Mouse (Mus musculus) CH12.LX (cell line): ENCODE measurements around the gene Dixdc1. TPM values are rescaled to one million over a fixed set of nuclear protein-coding genes. Genes with fewer than 3 reads are reported as not detected.

Experiments
- DNase-seq: peaks from one replicate; pipeline ENCODE4 v3.0.0-alpha.2; 2013; ENCODE audit errors: extremely low read depth
- H3K27ac ChIP-seq: 2 replicates; pipeline ENCODE4 v1.5.1; 2012; ENCODE audit warnings: low read depth, mild to moderate bottlenecking, control low read depth, moderate library complexity; ENCODE audit not compliant: insufficient read depth
- H3K27me3 ChIP-seq: replicated peaks from 2 replicates; pipeline ENCODE3; 2012; ENCODE audit warnings: inconsistent platforms
- H3K36me3 ChIP-seq, 2 experiments: replicated peaks in 1 of 2; 2 replicates each; pipeline versions ENCODE3 to v1.6.1; 2012; ENCODE audit warnings: inconsistent platforms in 1 of 2, low read length in 1 of 2, mild to moderate bottlenecking in 1 of 2, mixed read lengths in 1 of 2, moderate library complexity in 1 of 2; ENCODE audit not compliant: control insufficient read depth in 1 of 2, insufficient read depth in 1 of 2
- H3K4me1 ChIP-seq, 2 experiments: 2 replicates each; pipeline ENCODE4 v1.6.1; 2012; ENCODE audit warnings: inconsistent platforms in 1 of 2, moderate library complexity in 1 of 2; ENCODE audit not compliant: insufficient read depth in 2 of 2, control insufficient read depth in 1 of 2
- H3K4me2 ChIP-seq: 2 replicates; pipeline ENCODE4 v1.6.1; 2012; ENCODE audit warnings: low read depth, mild to moderate bottlenecking, control low read depth; ENCODE audit not compliant: poor library complexity, insufficient read depth, severe bottlenecking
- H3K4me3 ChIP-seq, 3 experiments: fragments of 150-350 bp in 1 of 3; sonication (generic) in 1 of 3; replicated peaks in 1 of 3; 2 replicates each; pipeline versions ENCODE3 to v1.5.1; 2011 to 2012; ENCODE audit warnings: low read depth in 2 of 3, low read length in 2 of 3, mild to moderate bottlenecking in 2 of 3, moderate library complexity in 2 of 3, control low read depth in 1 of 3, improper control_type of control experiment in 1 of 3, inconsistent platforms in 1 of 3, mixed read lengths in 1 of 3; ENCODE audit not compliant: poor library complexity in 1 of 3
- H3K79me2 ChIP-seq: replicated peaks from 2 replicates; pipeline ENCODE4 v1.6.1; 2012; ENCODE audit warnings: mild to moderate bottlenecking, moderate library complexity; ENCODE audit not compliant: control insufficient read depth, poor library complexity, insufficient read depth, severe bottlenecking; ENCODE audit errors: extremely low read depth
- H3K9ac ChIP-seq: 2 replicates; pipeline ENCODE4 v1.6.1; 2012; ENCODE audit warnings: low read depth, mild to moderate bottlenecking, control low read depth, moderate library complexity; ENCODE audit not compliant: insufficient read depth
- H3K9me3 ChIP-seq: replicated peaks from 2 replicates; pipeline ENCODE3; 2012; ENCODE audit warnings: low read length, inconsistent platforms, mixed read lengths
- BHLHE40 ChIP-seq: IDR thresholded peaks from 2 replicates; pipeline ENCODE4 v1.6.1; 2011; ENCODE audit warnings: mild to moderate bottlenecking, low read depth, low read length, improper control_type of control experiment
- CHD1 ChIP-seq: IDR thresholded peaks from 2 replicates; pipeline ENCODE4 v1.6.1; 2012; ENCODE audit warnings: low read depth, low read length, improper control_type of control experiment, inconsistent platforms
- CTCF ChIP-seq, 2 experiments: IDR thresholded peaks in 1 of 2; conservative IDR thresholded peaks in 1 of 2; 2 replicates each; pipeline ENCODE4 v1.5.1; 2011 to 2012; ENCODE audit warnings: low read depth in 2 of 2, low read length in 2 of 2, improper control_type of control experiment in 1 of 2, inconsistent platforms in 1 of 2, mild to moderate bottlenecking in 1 of 2, moderate library complexity in 1 of 2
- HCFC1 ChIP-seq: IDR thresholded peaks from 2 replicates; pipeline ENCODE4 v1.6.1; 2012; ENCODE audit warnings: low read depth, mild to moderate bottlenecking, inconsistent platforms, low read length, improper control_type of control experiment
- IRF4 ChIP-seq: IDR thresholded peaks from 2 replicates; pipeline ENCODE4 v1.6.1; 2014; ENCODE audit warnings: low read depth, mild to moderate bottlenecking, inconsistent platforms, low read length, improper control_type of control experiment
- JUND ChIP-seq: conservative IDR thresholded peaks from 2 replicates; pipeline ENCODE4 v1.6.1; 2011; ENCODE audit warnings: low read depth, low read length, improper control_type of control experiment
- MAX ChIP-seq: IDR thresholded peaks from 2 replicates; pipeline ENCODE4 v1.6.1; 2011; ENCODE audit warnings: low read length, improper control_type of control experiment
- MXI1 ChIP-seq: IDR thresholded peaks from 2 replicates; pipeline ENCODE4 v1.6.1; 2011; ENCODE audit warnings: mild to moderate bottlenecking, low read depth, low read length, improper control_type of control experiment
- MYC ChIP-seq: IDR thresholded peaks from 2 replicates; pipeline ENCODE4 v1.6.1; 2011; ENCODE audit warnings: low read depth, mild to moderate bottlenecking, improper control_type of control experiment, low read length
- RAD21 ChIP-seq: IDR thresholded peaks from 2 replicates; pipeline ENCODE4 v1.6.1; 2011; ENCODE audit warnings: low read depth, mild to moderate bottlenecking, low read length, improper control_type of control experiment, moderate library complexity
- RCOR1 ChIP-seq: conservative IDR thresholded peaks from 2 replicates; pipeline ENCODE4 v1.6.1; 2012; ENCODE audit warnings: low read depth, mild to moderate bottlenecking, inconsistent platforms, low read length, improper control_type of control experiment
- SIN3A ChIP-seq: IDR thresholded peaks from 2 replicates; pipeline ENCODE4 v1.6.1; 2012; ENCODE audit warnings: low read length, improper control_type of control experiment, inconsistent platforms
- SMC3 ChIP-seq: IDR thresholded peaks from 2 replicates; pipeline ENCODE4 v1.6.1; 2011; ENCODE audit warnings: low read depth, low read length, improper control_type of control experiment
- TCF12 ChIP-seq: IDR thresholded peaks from 2 replicates; pipeline ENCODE4 v1.6.1; 2014; ENCODE audit warnings: low read depth, mild to moderate bottlenecking, inconsistent platforms, low read length, improper control_type of control experiment
- UBTF ChIP-seq: IDR thresholded peaks from 2 replicates; pipeline ENCODE4 v1.6.1; 2012; ENCODE audit warnings: low read depth, mild to moderate bottlenecking, inconsistent platforms, low read length, improper control_type of control experiment, moderate library complexity
- USF1 ChIP-seq: IDR thresholded peaks from 2 replicates; pipeline ENCODE4 v1.6.1; 2014; ENCODE audit warnings: low read depth, mild to moderate bottlenecking, inconsistent platforms, low read length, improper control_type of control experiment
- ZC3H11A ChIP-seq: IDR thresholded peaks from 2 replicates; pipeline ENCODE4 v1.6.1; 2012; ENCODE audit warnings: low read depth, mild to moderate bottlenecking, inconsistent platforms, low read length, improper control_type of control experiment
- ZMIZ1 ChIP-seq: IDR thresholded peaks from 2 replicates; pipeline ENCODE4 v1.6.1; 2012; ENCODE audit warnings: low read depth, mild to moderate bottlenecking, inconsistent platforms, low read length, improper control_type of control experiment
- ZNF384 ChIP-seq: IDR thresholded peaks from 2 replicates; pipeline ENCODE4 v1.6.1; 2012; ENCODE audit warnings: low read depth, low read length, improper control_type of control experiment, inconsistent platforms
- dilution Hi-C: fragments of 300-500 bp; cut with MboI; formaldehyde crosslinking; loops from 2 replicates; pipeline ENCODE4 v1.14.3; 2020; ENCODE audit warnings: low sequenced_read_pairs; ENCODE audit not compliant: extremely low pct_unique_long_range_greater_than_20kb, extremely low pct_ligation_motif_present
- in situ Hi-C: fragments of 300-500 bp; cut with MboI; formaldehyde crosslinking; loops from 3 replicates; pipeline ENCODE4 v1.14.3; 2019; ENCODE audit warnings: low sequenced_read_pairs, low pct_ligation_motif_present, low pct_unique_long_range_greater_than_20kb, mixed read lengths
- polyA plus RNA-seq: library from polyadenylated mRNA; unstranded; fragments of >175 nt; gene quantifications from 2 replicates; pipeline ENCODE4 v1.2.1, GENCODE M21; 2012; ENCODE audit warnings: low read depth; ENCODE audit not compliant: insufficient read length
- total RNA-seq, 2 experiments: library from RNA; depleted of rRNA; stranded (reverse); fragments of 300-350 nt in 1 of 2; fragments of >200 nt in 1 of 2; gene quantifications; 2 replicates each; pipeline ENCODE4 v1.2.3; 2012 to 2014

Gene Dixdc1
- total and polyA plus RNA-seq, 3 experiments: 0.13 to 0.23 (median 0.21) TPM

DNA sequence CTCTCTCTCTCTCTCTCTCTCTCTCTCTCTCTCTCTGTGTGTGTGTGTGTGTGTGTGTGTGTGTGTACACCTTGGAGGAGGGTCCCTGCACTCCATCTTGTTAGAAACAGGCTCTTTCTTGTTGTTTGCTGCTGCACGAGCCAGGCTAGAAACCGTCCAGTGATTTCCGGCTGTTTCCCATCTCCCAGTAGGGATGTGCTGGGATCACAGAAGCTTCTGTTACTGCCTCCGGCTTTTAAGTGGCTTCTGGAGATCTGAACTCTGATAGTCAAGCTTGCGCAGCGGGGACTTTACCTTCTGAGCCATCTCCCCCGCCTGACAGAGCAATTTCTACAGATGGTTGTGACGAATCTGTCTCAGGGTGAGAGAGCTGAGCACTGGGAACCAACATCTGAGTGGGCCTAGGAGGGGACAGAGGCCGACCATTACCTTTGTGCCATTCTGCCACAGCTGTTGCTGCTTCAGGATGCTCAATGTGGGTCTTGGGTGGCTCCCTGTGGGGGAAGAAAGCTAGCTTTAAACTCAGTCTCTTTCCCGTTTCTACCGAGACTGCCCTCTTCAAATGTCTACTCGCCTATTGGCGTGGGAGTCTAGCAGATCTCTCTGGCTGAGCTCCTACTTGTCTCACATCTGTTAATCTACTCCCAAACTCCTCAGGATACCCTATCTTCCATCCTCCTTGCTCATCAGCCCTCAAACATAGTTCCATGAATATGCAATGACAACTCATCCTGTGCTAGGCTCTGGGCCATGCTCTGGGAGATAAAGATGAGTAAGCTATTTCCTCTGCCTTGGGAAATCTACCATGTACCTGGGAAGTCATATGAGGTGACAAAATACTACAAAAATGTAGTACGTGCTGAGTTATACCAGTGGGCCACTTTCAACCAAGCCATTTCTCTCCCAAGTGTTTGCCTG is 1.8 kb upstream of the Dixdc1 start:
- TF ChIP-seq MYC: no peak
- no peak for TF ChIP-seq UBTF
- no peak for TF ChIP-seq JUND
- TF ChIP-seq ZC3H11A: no peak
- TF ChIP-seq USF1: no peak
- no peak for TF ChIP-seq CHD1
- TF ChIP-seq ZMIZ1: no peak
- TF ChIP-seq RCOR1: no peak
- TF ChIP-seq TCF12: no peak
- dilution Hi-C loops (no loop called here), in situ Hi-C loops (no loop called here)
- Histone ChIP-seq H3K27me3 (peaks cover under 1% of the 10 kb centered on the region), H3K4me2 (no peak overlapping the region), H3K9ac (no peak overlapping the region), H3K27ac (no peak overlapping the region), H3K9me3 (no peaks in the 10 kb centered on the region), H3K79me2 (no peaks in the 10 kb centered on the region), H3K4me3 (no peak overlapping the region), H3K4me1 (peaks cover 3 to 10% of the 10 kb centered on the region in 2 experiments; a peak in 3 of 4 replicates), H3K36me3 (no peaks in the 10 kb centered on the region)
- DNase-seq: no peak

DNA sequence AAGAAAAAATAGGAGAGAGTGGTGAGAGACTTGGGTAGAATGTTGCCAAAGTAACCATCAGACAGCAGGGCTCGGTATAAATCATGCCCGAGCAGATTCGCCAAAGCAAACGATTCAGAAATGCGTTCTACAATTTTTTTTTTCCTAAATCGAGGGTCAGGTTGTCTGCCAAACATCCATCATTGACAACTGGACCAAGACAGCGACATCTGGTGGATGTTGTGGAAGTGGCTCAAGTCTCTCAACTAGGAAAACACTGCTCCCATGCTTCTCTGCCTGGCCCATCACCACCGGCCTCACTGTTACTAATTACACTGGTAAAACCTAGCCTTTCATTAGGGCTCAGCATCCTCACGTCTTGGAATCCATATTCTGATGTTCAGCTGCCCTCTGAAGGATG is 4.3 kb downstream of the Dixdc1 start:
- H3K9me3 ChIP-seq: no peaks in the 10 kb centered on the region
- H3K27ac ChIP-seq: no peak overlapping the region
- no peak overlapping the region for H3K9ac ChIP-seq
- peaks cover 3 to 10% of the 10 kb centered on the region in 2 experiments; a peak in 3 of 4 replicates for H3K4me1 ChIP-seq
- peak; percentile 63 for DNase-seq
- H3K36me3 ChIP-seq: no peaks in the 10 kb centered on the region
- H3K4me2 ChIP-seq: peak overlapping the region; percentile 18; the same call in 1 of the 2 replicates
- TF ChIP-seq SIN3A (peak; percentile 38; the same call in 1 of the 2 replicates), CHD1 (no peak), RAD21 (peak; percentile 41), SMC3 (peak; percentile 86), MYC (0 out of 2 replicates have a peak, but pooled peaks have one; percentile 20), BHLHE40 (no peak), MAX (peak; percentile 60; the same call in 1 of the 2 replicates), CTCF (conservative IDR thresholded peaks at IDR 0.05 in 1 of 2, IDR thresholded peaks at IDR 0.05 in 1 of 2; ENCODE audit: low read depth in 2 of 2, low read length in 2 of 2) (peak; percentile 80 to 84), IRF4 (no peak; the same call in 1 of the 2 replicates), HCFC1 (no peak; the same call in 1 of the 2 replicates), MXI1 (0 out of 2 replicates have a peak, but pooled peaks have one; percentile 30), ZNF384 (peak; percentile 79)
- no peak overlapping the region for H3K4me3 ChIP-seq
- H3K27me3 ChIP-seq: peaks cover 2% of the 10 kb centered on the region
- in situ Hi-C loops: no loop called here
- dilution Hi-C loops: no loop called here
- H3K79me2 ChIP-seq: no peaks in the 10 kb centered on the region
